Mouse (Mus musculus): ENCODE data around the gene Spata16. TPM values are rescaled to one million over a fixed set of nuclear protein-coding genes. Genes with fewer than 3 reads are reported as not detected.

The Spata16 gene
- total RNA-seq (2014; rRNA removed) = not detected in 2 replicates
- not detected in 2 replicates for polyA plus RNA-seq (2015; fragmentation: Nextera tagmentation; extraction: Ambion mirVana)

- DNase-seq (ENCODE audit: low spot score) = no peak
- no peak for TF ChIP-seq CTCF (IDR thresholded peaks at IDR 0.05)
- H3K9me3 ChIP-seq (ENCODE audit: low read length) = no peaks in the 10 kb centered on the region
- 79% methylated on average over 11 of the region's 11 CpGs for WGBS
- H3K4me1 ChIP-seq (ENCODE audit: insufficient read depth, low read length) = no peaks in the 10 kb centered on the region
- H3K4me3 ChIP-seq (ENCODE audit: low read depth, low read length) = no peak within 1 kb of the TSS
- no peaks in the 10 kb centered on the region for H3K36me3 ChIP-seq (ENCODE audit: insufficient read depth, low read length)
- no peak within 1 kb of the TSS for H3K4me2 ChIP-seq (ENCODE audit: low read depth, low read length, poor library complexity, severe bottlenecking)
- ATAC-seq (ENCODE audit: low FRiP score) = no peak
- H3K9ac ChIP-seq (replicated peaks; ENCODE audit: low read length, poor library complexity, severe bottlenecking) = no peak within 1 kb of the TSS
- no peak within 1 kb of the TSS for H3K27ac ChIP-seq (ENCODE audit: low read depth, low read length)
- no peaks in the 10 kb centered on the region for H3K27me3 ChIP-seq (ENCODE audit: insufficient read depth, low read length)
Measured at GRCm38 (mm10) chr3:26637402-26637801, at the start of gene Spata16. TSS of gene Spata16 (plus strand) at chr3:26637620.

GRCm38 (mm10) chr3:26604861-26605260, 32.6 kb upstream of the Spata16 start:
- Histone ChIP-seq H3K36me3 (ENCODE audit: insufficient read depth, low read length) (no peaks in the 10 kb centered on the region), H3K27ac (ENCODE audit: low read depth, low read length) (no peak overlapping the region), H3K4me2 (ENCODE audit: low read depth, low read length, poor library complexity, severe bottlenecking) (no peak overlapping the region), H3K4me1 (ENCODE audit: insufficient read depth, low read length) (no peaks in the 10 kb centered on the region), H3K9ac (replicated peaks; ENCODE audit: low read length, poor library complexity, severe bottlenecking) (no peak overlapping the region), H3K27me3 (ENCODE audit: insufficient read depth, low read length) (no peaks in the 10 kb centered on the region), H3K9me3 (ENCODE audit: low read length) (no peaks in the 10 kb centered on the region), H3K4me3 (ENCODE audit: low read depth, low read length) (no peak overlapping the region)
- ATAC-seq (ENCODE audit: low FRiP score) (no peak), DNase-seq (ENCODE audit: low spot score) (no peak)
- WGBS = 75% methylated on average over 1 of the region's 1 CpGs
- no peak for TF ChIP-seq CTCF (IDR thresholded peaks at IDR 0.05)

- no peak for TF ChIP-seq CTCF (IDR thresholded peaks at IDR 0.05)
- no peaks in the 10 kb centered on the region for H3K36me3 ChIP-seq (ENCODE audit: insufficient read depth, low read length)
- no peak for DNase-seq (ENCODE audit: low spot score)
- no peak overlapping the region for H3K27ac ChIP-seq (ENCODE audit: low read depth, low read length)
- no peaks in the 10 kb centered on the region for H3K27me3 ChIP-seq (ENCODE audit: insufficient read depth, low read length)
- H3K4me3 ChIP-seq (ENCODE audit: low read depth, low read length) = no peak overlapping the region
- 91% methylated on average over 5 of the region's 5 CpGs for WGBS
- ATAC-seq (ENCODE audit: low FRiP score) = no peak
- no peak overlapping the region for H3K9ac ChIP-seq (replicated peaks; ENCODE audit: low read length, poor library complexity, severe bottlenecking)
- no peaks in the 10 kb centered on the region for H3K9me3 ChIP-seq (ENCODE audit: low read length)
- no peak overlapping the region for H3K4me2 ChIP-seq (ENCODE audit: low read depth, low read length, poor library complexity, severe bottlenecking)
- H3K4me1 ChIP-seq (ENCODE audit: insufficient read depth, low read length) = no peaks in the 10 kb centered on the region
Measured at GRCm38 (mm10) chr3:26608531-26608930, 28.9 kb upstream of the Spata16 start.

- Histone ChIP-seq H3K4me1 (ENCODE audit: insufficient read depth, low read length) (no peaks in the 10 kb centered on the region), H3K36me3 (ENCODE audit: insufficient read depth, low read length) (no peaks in the 10 kb centered on the region), H3K9me3 (ENCODE audit: low read length) (no peaks in the 10 kb centered on the region), H3K9ac (replicated peaks; ENCODE audit: low read length, poor library complexity, severe bottlenecking) (no peak overlapping the region), H3K4me3 (ENCODE audit: low read depth, low read length) (peak overlapping the region; percentile 3; the same call in 1 of the 2 replicates), H3K27ac (ENCODE audit: low read depth, low read length) (no peak overlapping the region), H3K4me2 (ENCODE audit: low read depth, low read length, poor library complexity, severe bottlenecking) (peak overlapping the region; percentile 38), H3K27me3 (ENCODE audit: insufficient read depth, low read length) (no peaks in the 10 kb centered on the region)
- no peak for TF ChIP-seq CTCF (IDR thresholded peaks at IDR 0.05)
- 33% methylated on average over 9 of the region's 9 CpGs for WGBS
- DNase-seq (ENCODE audit: low spot score) = peak; percentile 53
- ATAC-seq (ENCODE audit: low FRiP score) = peak; percentile 44; the same call in 1 of the 2 replicates
Measured at GRCm38 (mm10) chr3:26639214-26639613, 1.8 kb downstream of the Spata16 start.

GRCm38 (mm10) chr3:26639851-26640250, 2.4 kb downstream of the Spata16 start:
- no peaks in the 10 kb centered on the region for H3K9me3 ChIP-seq (ENCODE audit: low read length)
- 81% methylated on average over 8 of the region's 8 CpGs for WGBS
- H3K9ac ChIP-seq (replicated peaks; ENCODE audit: low read length, poor library complexity, severe bottlenecking) = no peak overlapping the region
- no peaks in the 10 kb centered on the region for H3K4me1 ChIP-seq (ENCODE audit: insufficient read depth, low read length)
- H3K36me3 ChIP-seq (ENCODE audit: insufficient read depth, low read length) = no peaks in the 10 kb centered on the region
- H3K4me3 ChIP-seq (ENCODE audit: low read depth, low read length) = no peak overlapping the region
- ATAC-seq (ENCODE audit: low FRiP score) (no peak), DNase-seq (ENCODE audit: low spot score) (no peak)
- no peak for TF ChIP-seq CTCF (IDR thresholded peaks at IDR 0.05)
- H3K4me2 ChIP-seq (ENCODE audit: low read depth, low read length, poor library complexity, severe bottlenecking) = no peak overlapping the region
- H3K27ac ChIP-seq (ENCODE audit: low read depth, low read length) = no peak overlapping the region
- no peaks in the 10 kb centered on the region for H3K27me3 ChIP-seq (ENCODE audit: insufficient read depth, low read length)

- DNase-seq (ENCODE audit: low spot score) (no peak), ATAC-seq (ENCODE audit: low FRiP score) (no peak)
- Histone ChIP-seq H3K9ac (replicated peaks; ENCODE audit: low read length, poor library complexity, severe bottlenecking) (no peak overlapping the region), H3K36me3 (ENCODE audit: insufficient read depth, low read length) (no peaks in the 10 kb centered on the region), H3K27ac (ENCODE audit: low read depth, low read length) (no peak overlapping the region), H3K4me3 (ENCODE audit: low read depth, low read length) (no peak overlapping the region), H3K9me3 (ENCODE audit: low read length) (no peaks in the 10 kb centered on the region), H3K27me3 (ENCODE audit: insufficient read depth, low read length) (no peaks in the 10 kb centered on the region), H3K4me1 (ENCODE audit: insufficient read depth, low read length) (no peaks in the 10 kb centered on the region), H3K4me2 (ENCODE audit: low read depth, low read length, poor library complexity, severe bottlenecking) (no peak overlapping the region)
- no peak for TF ChIP-seq CTCF (IDR thresholded peaks at IDR 0.05)
- 56% methylated on average over 8 of the region's 8 CpGs for WGBS
Measured at GRCm38 (mm10) chr3:26640321-26641075, 3.1 kb downstream of the Spata16 start.

Data from midbrain, postnatal 0 days (tissue).